Mouse (Mus musculus) forebrain, embryonic 16.5 days (tissue): ENCODE results near the gene Selenow. TPM values are rescaled to one million over a fixed set of nuclear protein-coding genes. Genes with fewer than 3 reads are reported as not detected.

Source experiments
- ATAC-seq: fragments of 200-750 bp; cut with Nextera tagmentation; 2 replicates; pipeline ENCODE4 v1.8.0; 2017; ENCODE audit warnings: mild to moderate bottlenecking, moderate library complexity
- H3K27ac ChIP-seq: fragments of 300-500 bp; sonication (generic); 2 replicates; pipeline ENCODE4 v1.5.1; 2014; ENCODE audit warnings: low read length, control low read depth
- H3K27me3 ChIP-seq: fragments of 300-500 bp; sonication (generic); replicated peaks from 2 replicates; pipeline ENCODE4 v1.6.1; 2014; ENCODE audit warnings: low read length; ENCODE audit not compliant: control insufficient read depth, insufficient read depth
- H3K36me3 ChIP-seq: fragments of 300-500 bp; sonication (generic); 2 replicates; pipeline ENCODE4 v1.6.1; 2014; ENCODE audit not compliant: control insufficient read depth, insufficient read depth
- H3K4me1 ChIP-seq: fragments of 300-500 bp; sonication (generic); replicated peaks from 2 replicates; pipeline ENCODE4 v1.6.1; 2014; ENCODE audit warnings: low read length; ENCODE audit not compliant: control insufficient read depth, insufficient read depth
- H3K4me2 ChIP-seq: fragments of 300-500 bp; sonication (generic); 2 replicates; pipeline ENCODE4 v1.6.1; 2014; ENCODE audit warnings: mild to moderate bottlenecking, low read length, control low read depth
- H3K4me3 ChIP-seq: fragments of 300-500 bp; sonication (generic); replicated peaks from 2 replicates; pipeline ENCODE4 v1.5.1; 2014; ENCODE audit warnings: mild to moderate bottlenecking, low read length, control low read depth
- H3K9ac ChIP-seq: fragments of 300-500 bp; sonication (generic); replicated peaks from 2 replicates; pipeline ENCODE4 v1.6.1; 2014; ENCODE audit warnings: low read depth, low read length, control low read depth
- H3K9me3 ChIP-seq: fragments of 300-500 bp; sonication (generic); 2 replicates; pipeline ENCODE4 v1.6.1; 2016; ENCODE audit warnings: low read length; ENCODE audit not compliant: control insufficient read depth
- WGBS: fragments of 180-500 bp; shearing (Covaris S2); extraction: QIAGEN DNeasy Blood & Tissue Kit; methylation state at CpG from one replicate; pipeline ENCODE4 v1.1.7; 2014; 5-methylcytosine and 5-hydroxymethylcytosine counted together
- polyA plus RNA-seq: library from polyadenylated mRNA; unstranded; fragments of >200 nt; fragmentation: Nextera tagmentation; extraction: Ambion mirVana; gene quantifications from 2 replicates; pipeline ENCODE4 v1.2.1, GENCODE M21; 2015

The Selenow gene
- polyA plus RNA-seq, 1 experiment from 2014 or later, result 1,544 TPM

- H3K4me1 ChIP-seq, result peaks cover 13% of the 10 kb centered on the region
- no peak overlapping the region for H3K9ac ChIP-seq
- H3K9me3 ChIP-seq, result no peaks in the 10 kb centered on the region
- H3K4me3 ChIP-seq, result no peak overlapping the region
- H3K27me3 ChIP-seq, result no peaks in the 10 kb centered on the region
- H3K27ac ChIP-seq, result no peak overlapping the region
- no peak overlapping the region for H3K4me2 ChIP-seq
- no peak for ATAC-seq
- no peaks in the 10 kb centered on the region for H3K36me3 ChIP-seq
- 66% methylated on average over 4 of the region's 4 CpGs for WGBS
These were observed 39.0 kb upstream of the Selenow start for GRCm38 (mm10) chr7:15961239-15961638.

GRCm38 (mm10) chr7:15960691-15961090 lies 38.5 kb upstream of the Selenow start:
- WGBS, result 38% methylated on average over 4 of the region's 4 CpGs
- ATAC-seq, result no peak

GRCm38 (mm10) chr7:15956143-15956542 lies 33.9 kb upstream of the Selenow start:
- 79% methylated on average over 5 of the region's 5 CpGs for WGBS
- no peak overlapping the region for H3K9ac ChIP-seq
- no peak for ATAC-seq

More at GRCm38 (mm10) chr7:15960691-15961090, 38.5 kb upstream of the Selenow start:
- H3K4me2 ChIP-seq, result no peak overlapping the region
- no peak overlapping the region for H3K27ac ChIP-seq
- H3K4me3 ChIP-seq, result no peak overlapping the region
- no peaks in the 10 kb centered on the region for H3K36me3 ChIP-seq
- no peaks in the 10 kb centered on the region for H3K27me3 ChIP-seq
- no peak overlapping the region for H3K9ac ChIP-seq
- H3K9me3 ChIP-seq, result no peaks in the 10 kb centered on the region
- H3K4me1 ChIP-seq, result peaks cover 13% of the 10 kb centered on the region

GRCm38 (mm10) chr7:15955509-15955908 lies 33.3 kb upstream of the Selenow start:
- Histone ChIP-seq H3K4me3 (no peak overlapping the region), H3K4me1 (no peaks in the 10 kb centered on the region), H3K4me2 (no peak overlapping the region), H3K27ac (no peak overlapping the region), H3K9me3 (no peaks in the 10 kb centered on the region), H3K9ac (no peak overlapping the region), H3K36me3 (no peaks in the 10 kb centered on the region), H3K27me3 (no peaks in the 10 kb centered on the region)
- ATAC-seq, result no peak
- 21% methylated on average over 7 of the region's 7 CpGs for WGBS

More at GRCm38 (mm10) chr7:15956143-15956542, 33.9 kb upstream of the Selenow start:
- Histone ChIP-seq H3K36me3 (no peaks in the 10 kb centered on the region), H3K4me2 (no peak overlapping the region), H3K4me1 (no peaks in the 10 kb centered on the region), H3K9me3 (no peaks in the 10 kb centered on the region), H3K4me3 (no peak overlapping the region), H3K27me3 (no peaks in the 10 kb centered on the region), H3K27ac (no peak overlapping the region)

GRCm38 (mm10) chr7:15954978-15955443 lies 32.8 kb upstream of the Selenow start:
- Histone ChIP-seq H3K27ac (no peak overlapping the region), H3K4me3 (no peak overlapping the region), H3K27me3 (no peaks in the 10 kb centered on the region), H3K9me3 (no peaks in the 10 kb centered on the region), H3K9ac (no peak overlapping the region), H3K4me1 (no peaks in the 10 kb centered on the region), H3K36me3 (no peaks in the 10 kb centered on the region), H3K4me2 (peak overlapping the region; percentile 14; the same call in 1 of the 2 replicates)
- 10% methylated on average over 20 of the region's 21 CpGs for WGBS
- ATAC-seq, result no peak

- H3K4me1 ChIP-seq, result no peaks in the 10 kb centered on the region
- H3K9me3 ChIP-seq, result no peaks in the 10 kb centered on the region
- H3K4me3 ChIP-seq, result no peak overlapping the region
- ATAC-seq, result no peak
- H3K36me3 ChIP-seq, result no peaks in the 10 kb centered on the region
- no peaks in the 10 kb centered on the region for H3K27me3 ChIP-seq
- H3K27ac ChIP-seq, result no peak overlapping the region
- WGBS, result 95% methylated on average over 7 of the region's 7 CpGs
- H3K9ac ChIP-seq, result no peak overlapping the region
- no peak overlapping the region for H3K4me2 ChIP-seq
These were observed 32.2 kb upstream of the Selenow start for GRCm38 (mm10) chr7:15954436-15954835.

GRCm38 (mm10) chr7:15953307-15954074 lies 31.3 kb upstream of the Selenow start:
- H3K36me3 ChIP-seq, result no peaks in the 10 kb centered on the region
- no peak overlapping the region for H3K27ac ChIP-seq
- no peak overlapping the region for H3K9ac ChIP-seq
- ATAC-seq, result no peak
- no peak overlapping the region for H3K4me3 ChIP-seq
- no peaks in the 10 kb centered on the region for H3K9me3 ChIP-seq
- no peak overlapping the region for H3K4me2 ChIP-seq
- WGBS, result 93% methylated on average over 13 of the region's 13 CpGs
- H3K4me1 ChIP-seq, result peaks cover under 1% of the 10 kb centered on the region; the same call in 1 of the 2 replicates
- H3K27me3 ChIP-seq, result no peaks in the 10 kb centered on the region

- no peak for ATAC-seq
- no peaks in the 10 kb centered on the region for H3K27me3 ChIP-seq
- H3K9me3 ChIP-seq, result no peaks in the 10 kb centered on the region
- no peak overlapping the region for H3K4me2 ChIP-seq
- no peak overlapping the region for H3K27ac ChIP-seq
- no peak overlapping the region for H3K4me3 ChIP-seq
- 80% methylated on average over 3 of the region's 3 CpGs for WGBS
- H3K36me3 ChIP-seq, result no peaks in the 10 kb centered on the region
- H3K9ac ChIP-seq, result no peak overlapping the region
- peaks cover 4% of the 10 kb centered on the region; the same call in 1 of the 2 replicates for H3K4me1 ChIP-seq
These were observed 30.2 kb upstream of the Selenow start for GRCm38 (mm10) chr7:15952416-15952815.

- H3K4me1 ChIP-seq, result peaks cover 11% of the 10 kb centered on the region
- H3K36me3 ChIP-seq, result no peaks in the 10 kb centered on the region
- H3K4me2 ChIP-seq, result no peak overlapping the region
- no peaks in the 10 kb centered on the region for H3K27me3 ChIP-seq
- H3K4me3 ChIP-seq, result no peak overlapping the region
- 87% methylated on average over 15 of the region's 15 CpGs for WGBS
- no peaks in the 10 kb centered on the region for H3K9me3 ChIP-seq
- no peak overlapping the region for H3K9ac ChIP-seq
- H3K27ac ChIP-seq, result no peak overlapping the region
- no peak for ATAC-seq
These were observed 27.8 kb upstream of the Selenow start for GRCm38 (mm10) chr7:15950008-15950407.
